Mouse (Mus musculus) heart, adult 2 months (tissue): Measurements from ENCODE around the gene Ttf1. TPM values are rescaled to one million over a fixed set of nuclear protein-coding genes. Genes with fewer than 3 reads are reported as not detected.

Experiments
- DNase-seq, 2 experiments: peaks; one replicate each; pipeline ENCODE4 v3.0.0; 2021
- H3K27ac ChIP-seq: fragments of 200-600 bp; 2 replicates; pipeline ENCODE4 v1.8.1; 2022
- H3K27me3 ChIP-seq: fragments of 200-500 bp; 2 replicates; pipeline ENCODE4 v1.6.1; 2012; ENCODE audit warnings: mild to moderate bottlenecking, low read length, inconsistent platforms, mixed read lengths; ENCODE audit not compliant: control insufficient read depth, insufficient read depth
- H3K36me3 ChIP-seq: fragments of 200-500 bp; 2 replicates; pipeline ENCODE4 v1.6.1; 2012; ENCODE audit warnings: low read length, inconsistent platforms; ENCODE audit not compliant: control insufficient read depth, insufficient read depth
- H3K4me1 ChIP-seq: fragments of 200-500 bp; 2 replicates; pipeline ENCODE4 v1.6.1; 2011; ENCODE audit warnings: low read length; ENCODE audit not compliant: control insufficient read depth, insufficient read depth
- H3K4me3 ChIP-seq: fragments of 200-600 bp; 2 replicates; pipeline ENCODE4 v1.8.1; 2022
- H3K79me2 ChIP-seq: fragments of 200-500 bp; replicated peaks from 2 replicates; pipeline ENCODE4 v1.6.1; 2012; ENCODE audit warnings: mild to moderate bottlenecking, inconsistent platforms, low read length, moderate library complexity, mixed read lengths; ENCODE audit not compliant: control insufficient read depth, insufficient read depth
- H3K9ac ChIP-seq: fragments of 200-500 bp; 2 replicates; pipeline ENCODE4 v1.6.1; 2012; ENCODE audit warnings: low read depth, mild to moderate bottlenecking, control low read depth, inconsistent platforms, low read length, mixed read lengths
- CTCF ChIP-seq: fragments of 200-600 bp; IDR thresholded peaks from 2 replicates; pipeline ENCODE4 v1.8.1; 2022; ENCODE audit warnings: antibody characterized with exemption, mild to moderate bottlenecking, moderate library complexity
- EP300 ChIP-seq: fragments of 200-500 bp; IDR thresholded peaks from 2 replicates; pipeline ENCODE4 v1.6.1; 2011; ENCODE audit warnings: low read depth, low read length, control low read depth; ENCODE audit not compliant: insufficient read depth
- POLR2A ChIP-seq: fragments of 200-500 bp; IDR thresholded peaks from 2 replicates; pipeline ENCODE4 v1.6.1; 2011; ENCODE audit warnings: mild to moderate bottlenecking, low read depth, low read length, control low read depth; ENCODE audit not compliant: insufficient read depth
- WGBS: fragments of 180-500 bp; shearing (Covaris S2); methylation state at CpG from one replicate; pipeline ENCODE4 v1.1.7; 2018; 5-methylcytosine and 5-hydroxymethylcytosine counted together
- intact Hi-C: fragments of 180-260 bp; cut with DNase I; formaldehyde crosslinking; loops from one replicate; pipeline ENCODE4 v1.15.1; 2025
- polyA plus RNA-seq: library from polyadenylated mRNA; depleted of rRNA; stranded (reverse); fragments of >200 nt; gene quantifications from 2 replicates; pipeline ENCODE4 v1.2.3, GENCODE M21; 2012; rRNA removed
- total RNA-seq, 2 experiments: library from RNA; stranded (reverse); gene quantifications; 2 replicates each; pipeline ENCODE4 v1.2.3; 2021

Ttf1 gene
- total and polyA plus RNA-seq, 3 experiments, result 3.2 to 7.0 (median 6.1) TPM

DNA sequence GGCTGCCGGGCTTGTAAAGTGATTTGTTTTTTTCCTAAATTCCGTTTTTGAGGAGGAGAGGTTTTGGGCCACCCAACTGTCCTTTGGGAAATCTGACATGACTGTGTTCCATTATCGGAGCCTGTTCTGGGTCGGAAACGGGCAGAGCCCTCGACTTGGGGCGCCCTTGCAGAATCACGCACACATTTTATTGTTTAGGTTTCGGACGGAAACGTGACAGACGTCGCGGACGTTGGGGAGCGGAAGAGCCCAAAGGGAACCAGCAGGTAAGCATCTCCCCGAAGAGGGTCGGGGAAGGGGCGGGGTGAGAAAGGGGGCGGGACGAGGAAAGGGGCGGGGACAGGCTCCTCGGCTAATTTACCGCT is 64.5 kb downstream of the Ttf1 start:
- H3K4me1 ChIP-seq, result no peaks in the 10 kb centered on the region; the same call in 1 of the 2 replicates
- peak overlapping the region; percentile 93 for H3K27ac ChIP-seq
- WGBS, result 2% methylated on average over 24 of the region's 24 CpGs
- intact Hi-C loops, result loop anchor here (2.0 to 10.0 kb wide), 3 partner anchors 20 to 280 kb away; partner anchors contain the start of genes Ddx31, Gtf3c4 and Ttf1
- H3K27me3 ChIP-seq, result no peaks in the 10 kb centered on the region
- H3K79me2 ChIP-seq, result no peaks in the 10 kb centered on the region
- peaks cover 5% of the 10 kb centered on the region for H3K36me3 ChIP-seq
- H3K4me3 ChIP-seq, result peak overlapping the region; percentile 93
- no peak; the same call in 1 of the 2 replicates for TF ChIP-seq EP300
- TF ChIP-seq POLR2A, result peak; percentile 52
- no peak for DNase-seq
- peak overlapping the region; percentile 36 for H3K9ac ChIP-seq

GRCm38 (mm10) chr2:29124936-29125701 is 65.1 kb downstream of the Ttf1 start:
- WGBS, result under 1% methylated on average over 79 of the region's 81 CpGs
- intact Hi-C loops, result loop anchor here (2.0 to 10.0 kb wide), 3 partner anchors 20 to 280 kb away; partner anchors contain the start of genes Ddx31, Gtf3c4 and Ttf1

GRCm38 (mm10) chr2:29130118-29130899 is 70.2 kb downstream of the Ttf1 start:
- Histone ChIP-seq H3K4me1 (no peaks in the 10 kb centered on the region; the same call in 1 of the 2 replicates), H3K27ac (no peak overlapping the region), H3K27me3 (no peaks in the 10 kb centered on the region), H3K9ac (no peak overlapping the region), H3K4me3 (no peak overlapping the region), H3K36me3 (peaks cover 15% of the 10 kb centered on the region), H3K79me2 (no peaks in the 10 kb centered on the region)
- DNase-seq, result no peak
- 91% methylated on average over 7 of the region's 7 CpGs for WGBS
- intact Hi-C loops, result no loop called here
- peak; percentile 31 for TF ChIP-seq CTCF
- no peak for TF ChIP-seq POLR2A
- no peak for TF ChIP-seq EP300

More at GRCm38 (mm10) chr2:29124936-29125701, 65.1 kb downstream of the Ttf1 start:
- H3K4me1 ChIP-seq, result no peaks in the 10 kb centered on the region; the same call in 1 of the 2 replicates
- H3K36me3 ChIP-seq, result peaks cover 6% of the 10 kb centered on the region
- peak overlapping the region; percentile 93 for H3K4me3 ChIP-seq
- DNase-seq, result peak; percentile 99 to 100
- H3K9ac ChIP-seq, result peak overlapping the region; percentile 86
- H3K27ac ChIP-seq, result peak overlapping the region; percentile 93
- no peaks in the 10 kb centered on the region for H3K79me2 ChIP-seq
- no peaks in the 10 kb centered on the region for H3K27me3 ChIP-seq
- TF ChIP-seq EP300 (no peak; the same call in 1 of the 2 replicates), CTCF (0 out of 2 replicates have a peak, but pooled peaks have one; percentile 3), POLR2A (no peak; the same call in 1 of the 2 replicates)

GRCm38 (mm10) chr2:29135161-29135560 is 75.1 kb downstream of the Ttf1 start:
- no peak overlapping the region for H3K9ac ChIP-seq
- DNase-seq, result no peak
- H3K4me1 ChIP-seq, result no peaks in the 10 kb centered on the region
- no peak overlapping the region for H3K27ac ChIP-seq
- H3K4me3 ChIP-seq, result no peak overlapping the region
- no peaks in the 10 kb centered on the region for H3K79me2 ChIP-seq
- no peaks in the 10 kb centered on the region for H3K27me3 ChIP-seq
- TF ChIP-seq CTCF (no peak), EP300 (no peak), POLR2A (no peak)
- intact Hi-C loops, result no loop called here
- peaks cover 14% of the 10 kb centered on the region for H3K36me3 ChIP-seq

Other genes starting within 250 kb of the Ttf1 start
- gene Gtf3c4, start 219.9 kb upstream of the Ttf1 start, total RNA-seq, result 10 to 100 TPM; 16.7 to 18.4 TPM
- 4.5 and 9.6 TPM in 2 replicates for gene Gtf3c4, start 219.9 kb upstream of the Ttf1 start, polyA plus RNA-seq
- gene Ddx31, start 219.9 kb upstream of the Ttf1 start, total RNA-seq, result 1 to 10 TPM; 4.1 to 4.5 TPM
- gene Ddx31, start 219.9 kb upstream of the Ttf1 start, polyA plus RNA-seq, result 1.5 and 2.0 TPM in 2 replicates
- not detected for gene Barhl1, start 143.6 kb upstream of the Ttf1 start, total RNA-seq
- not detected in 2 replicates for gene Barhl1, start 143.6 kb upstream of the Ttf1 start, polyA plus RNA-seq
- gene Cfap77, start 5.2 kb upstream of the Ttf1 start, total RNA-seq, result not detected
- gene Cfap77, start 5.2 kb upstream of the Ttf1 start, polyA plus RNA-seq, result 0.39 TPM in 1 of 2 replicates, not detected in the other
- 10 to 100 TPM; 23.8 to 33.4 TPM for gene Setx, start 63.9 kb downstream of the Ttf1 start, total RNA-seq
- 4.0 and 7.7 TPM in 2 replicates for gene Setx, start 63.9 kb downstream of the Ttf1 start, polyA plus RNA-seq
- 1 to 10 TPM; 7.0 to 7.9 TPM for gene Ntng2, start 192.7 kb downstream of the Ttf1 start, total RNA-seq
- 9.7 and 17.1 TPM in 2 replicates for gene Ntng2, start 192.7 kb downstream of the Ttf1 start, polyA plus RNA-seq